Mouse (Mus musculus) layer of hippocampus, adult 18-20 months (tissue): ENCODE measurements at regions not wholly inside any gene's neighbourhood (a gene's known extent, or its start where the extent isn't known, plus 50 kb on each side); places are given as distances from the start of the nearest gene placed in this dataset.

Experiments used
- DNase-seq, 2 experiments: peaks; one replicate each; pipeline ENCODE4 v3.0.0; 2022; ENCODE audit warnings: low spot score in 2 of 2

GRCm38 (mm10) chr2:95142151-95142550 is 704.2 kb upstream of the Api5 start:
- no peak for DNase-seq

- DNase-seq: no peak
Observed at GRCm38 (mm10) chr2:95140116-95140515, 702.2 kb upstream of the Api5 start.

- peak; percentile 63 to 89 for DNase-seq
Observed at GRCm38 (mm10) chr2:95136636-95137035, 698.7 kb upstream of the Api5 start.

- no peak for DNase-seq
Observed at GRCm38 (mm10) chr2:95131181-95131580, 693.2 kb upstream of the Api5 start.

GRCm38 (mm10) chr2:95128721-95129120 is 690.8 kb upstream of the Api5 start:
- DNase-seq: no peak

GRCm38 (mm10) chr2:95119544-95119943 is 681.6 kb upstream of the Api5 start:
- no peak for DNase-seq

- no peak for DNase-seq
Observed at GRCm38 (mm10) chr2:95097055-95097454, 659.1 kb upstream of the Api5 start.

GRCm38 (mm10) chr2:95054636-95055035 is 616.7 kb upstream of the Api5 start:
- DNase-seq: no peak

- DNase-seq: no peak
Observed at GRCm38 (mm10) chr2:95053866-95054265, 615.9 kb upstream of the Api5 start.
